Mouse (Mus musculus) heart, embryonic 12.5 days (tissue): ENCODE data around the gene Zbtb7b. TPM values are rescaled to one million over a fixed set of nuclear protein-coding genes. Genes with fewer than 3 reads are reported as not detected.

Source experiments
- ATAC-seq: fragments of 200-750 bp; cut with Nextera tagmentation; 2 replicates; pipeline ENCODE4 v1.8.0; 2017; ENCODE audit warnings: moderate TSS enrichment, moderate library complexity; ENCODE audit not compliant: insufficient number of reproducible peaks, low FRiP score
- H3K27ac ChIP-seq: fragments of 300-500 bp; sonication (generic); 2 replicates; pipeline ENCODE4 v1.5.1; 2016; ENCODE audit warnings: mild to moderate bottlenecking, moderate library complexity; ENCODE audit not compliant: poor library complexity, severe bottlenecking
- H3K27me3 ChIP-seq: fragments of 300-500 bp; sonication (generic); replicated peaks from 2 replicates; pipeline ENCODE4 v1.6.1; 2016; ENCODE audit warnings: mild to moderate bottlenecking, moderate library complexity
- H3K36me3 ChIP-seq: fragments of 300-500 bp; sonication (generic); 2 replicates; pipeline ENCODE4 v1.6.1; 2016; ENCODE audit warnings: mild to moderate bottlenecking, moderate library complexity
- H3K4me1 ChIP-seq: fragments of 300-500 bp; sonication (generic); replicated peaks from 2 replicates; pipeline ENCODE4 v1.6.1; 2016; ENCODE audit warnings: mild to moderate bottlenecking
- H3K4me2 ChIP-seq: fragments of 300-500 bp; sonication (generic); 2 replicates; pipeline ENCODE4 v1.6.1; 2016; ENCODE audit warnings: mild to moderate bottlenecking, moderate library complexity
- H3K4me3 ChIP-seq: fragments of 300-500 bp; sonication (generic); 2 replicates; pipeline ENCODE4 v1.5.1; 2016; ENCODE audit warnings: mild to moderate bottlenecking
- H3K9ac ChIP-seq: fragments of 300-500 bp; sonication (generic); 2 replicates; pipeline ENCODE4 v1.6.1; 2016; ENCODE audit warnings: mild to moderate bottlenecking, moderate library complexity
- H3K9me3 ChIP-seq: fragments of 300-500 bp; sonication (generic); replicated peaks from 2 replicates; pipeline ENCODE4 v1.6.1; 2016; ENCODE audit warnings: mild to moderate bottlenecking, moderate library complexity
- WGBS: fragments of 180-500 bp; shearing (Covaris S2); methylation state at CpG from one replicate; pipeline ENCODE4 v1.1.7; 2016; 5-methylcytosine and 5-hydroxymethylcytosine counted together
- polyA plus RNA-seq: library from polyadenylated mRNA; unstranded; fragments of >200 nt; fragmentation: Nextera tagmentation; extraction: Ambion mirVana; gene quantifications from 2 replicates; pipeline ENCODE4 v1.2.1, GENCODE M21; 2016

The Zbtb7b gene
- polyA plus RNA-seq, 1 experiment from 2014 or later, result 1.6 TPM

DNA sequence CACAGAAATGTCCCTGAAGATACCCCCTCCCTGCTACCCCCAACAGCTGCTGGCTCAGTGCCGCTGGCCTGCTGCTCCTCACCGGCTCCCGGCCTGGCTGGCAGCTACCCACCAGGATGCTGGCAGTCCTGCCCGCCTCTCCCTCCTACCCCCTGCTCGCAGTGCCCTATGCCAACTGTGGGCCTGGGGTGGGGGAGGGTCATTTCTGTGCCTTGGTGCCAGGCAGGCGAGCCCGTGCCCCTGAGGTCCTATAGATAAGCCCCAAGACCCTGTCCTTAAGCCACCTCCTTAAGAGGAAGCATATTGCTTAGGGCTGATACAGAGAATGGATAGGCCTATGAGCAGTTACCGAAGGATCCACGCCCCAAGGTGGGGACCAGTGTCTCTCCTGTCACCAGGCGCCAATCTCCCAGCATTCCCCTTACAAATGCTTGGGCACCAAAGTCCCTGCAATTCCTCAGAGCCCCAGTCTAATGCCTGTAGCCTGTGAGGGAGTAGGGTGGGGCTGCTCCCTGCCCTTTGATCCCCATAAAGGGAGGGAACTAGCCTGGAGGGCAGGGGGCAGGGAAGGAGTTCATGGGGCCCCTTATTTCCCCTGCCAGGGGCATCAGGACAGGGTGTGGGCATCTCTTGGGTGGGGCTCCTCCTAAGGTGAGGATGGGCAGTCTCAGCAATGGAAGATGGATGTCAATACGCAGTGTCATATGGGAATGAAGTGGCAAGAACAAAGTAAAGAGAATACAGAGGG is 6.3 kb downstream of the Zbtb7b start:
- Histone ChIP-seq H3K27ac (no peak overlapping the region), H3K4me3 (no peak overlapping the region), H3K9ac (no peak overlapping the region), H3K27me3 (no peaks in the 10 kb centered on the region), H3K9me3 (no peaks in the 10 kb centered on the region), H3K4me2 (no peak overlapping the region), H3K36me3 (no peaks in the 10 kb centered on the region), H3K4me1 (peaks cover 40% of the 10 kb centered on the region)
- 77% methylated on average over 11 of the region's 11 CpGs for WGBS
- no peak for ATAC-seq

DNA sequence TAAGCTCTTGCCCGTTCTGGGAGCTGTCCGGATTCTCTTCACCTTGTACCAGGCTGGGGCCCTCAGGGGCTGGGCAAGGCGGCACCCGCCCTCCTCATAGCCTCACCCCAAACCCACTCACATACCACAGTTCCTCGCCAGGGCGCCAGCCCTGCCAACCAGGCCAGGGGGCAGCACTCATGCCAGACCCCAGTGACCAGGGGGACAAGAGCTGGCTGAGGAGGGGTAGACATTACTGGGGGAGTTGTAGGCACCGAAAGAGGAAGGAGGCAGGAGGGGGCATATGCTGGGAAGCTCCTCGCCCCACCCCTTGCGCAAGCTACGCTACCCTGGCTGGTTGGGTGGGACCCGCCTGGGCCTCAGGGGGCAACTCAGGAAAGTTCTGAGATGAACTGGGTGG is 6.9 kb downstream of the Zbtb7b start:
- WGBS, result 87% methylated on average over 11 of the region's 11 CpGs
- no peak for ATAC-seq
- no peaks in the 10 kb centered on the region for H3K36me3 ChIP-seq
- H3K9me3 ChIP-seq, result no peaks in the 10 kb centered on the region
- H3K27me3 ChIP-seq, result no peaks in the 10 kb centered on the region
- H3K4me1 ChIP-seq, result peaks cover 40% of the 10 kb centered on the region
- H3K4me2 ChIP-seq, result no peak overlapping the region
- H3K4me3 ChIP-seq, result no peak overlapping the region
- no peak overlapping the region for H3K27ac ChIP-seq
- H3K9ac ChIP-seq, result peak overlapping the region; percentile 11; the same call in 1 of the 2 replicates

DNA sequence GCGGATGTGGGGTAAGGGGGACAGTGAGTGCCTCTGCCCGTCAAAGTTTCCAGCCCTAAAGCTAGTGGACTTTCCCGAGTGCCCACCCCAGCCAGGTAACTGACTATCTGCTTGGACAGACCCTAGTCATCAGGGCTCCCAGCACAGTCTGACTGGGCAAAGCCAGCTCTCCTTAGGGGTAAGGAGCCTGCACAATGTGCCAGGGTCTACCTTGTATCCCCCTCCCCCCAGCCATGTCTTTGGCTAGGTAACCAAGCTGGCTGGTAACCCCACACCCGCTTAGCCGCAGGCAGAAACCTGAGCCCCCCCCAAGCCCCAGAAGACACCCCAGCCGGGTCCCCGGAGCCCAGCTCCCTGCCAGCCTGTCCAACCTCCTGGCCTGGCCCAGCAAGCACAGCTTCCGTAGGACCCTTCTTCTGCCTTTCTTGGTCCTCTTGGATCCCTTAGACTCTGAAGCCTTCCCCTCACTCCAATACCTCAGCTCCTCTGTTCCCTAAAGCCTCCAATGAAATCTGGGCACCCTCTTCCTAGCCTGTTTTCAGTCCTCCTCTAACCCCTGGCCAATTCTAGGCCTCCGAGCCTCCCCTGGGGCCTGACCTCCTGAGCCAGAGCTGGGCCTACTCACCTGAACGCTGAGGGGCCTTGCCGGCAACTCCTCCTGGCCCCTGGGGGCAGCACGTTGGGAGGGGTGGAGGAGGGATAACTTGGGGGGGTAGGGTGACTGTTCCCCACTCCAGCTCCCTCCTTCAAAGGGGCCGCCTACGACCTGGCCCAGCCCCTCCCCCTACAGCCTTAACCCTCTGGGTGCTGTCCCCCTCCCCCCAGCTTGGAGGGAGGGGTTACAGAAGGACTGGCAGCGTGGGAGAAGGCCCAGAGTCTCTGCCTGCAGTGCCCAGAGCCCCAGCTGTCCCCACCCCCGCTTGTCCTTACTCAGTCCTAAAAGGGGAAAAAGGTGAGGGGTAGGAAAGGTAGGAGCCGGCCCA is 7.8 kb downstream of the Zbtb7b start:
- Histone ChIP-seq H3K4me1 (peaks cover 38% of the 10 kb centered on the region), H3K27ac (no peak overlapping the region), H3K27me3 (no peaks in the 10 kb centered on the region), H3K4me3 (no peak overlapping the region), H3K4me2 (no peak overlapping the region; the same call in 1 of the 2 replicates), H3K36me3 (no peaks in the 10 kb centered on the region), H3K9me3 (no peaks in the 10 kb centered on the region), H3K9ac (no peak overlapping the region; the same call in 1 of the 2 replicates)
- no peak for ATAC-seq
- WGBS, result 61% methylated on average over 17 of the region's 17 CpGs

DNA sequence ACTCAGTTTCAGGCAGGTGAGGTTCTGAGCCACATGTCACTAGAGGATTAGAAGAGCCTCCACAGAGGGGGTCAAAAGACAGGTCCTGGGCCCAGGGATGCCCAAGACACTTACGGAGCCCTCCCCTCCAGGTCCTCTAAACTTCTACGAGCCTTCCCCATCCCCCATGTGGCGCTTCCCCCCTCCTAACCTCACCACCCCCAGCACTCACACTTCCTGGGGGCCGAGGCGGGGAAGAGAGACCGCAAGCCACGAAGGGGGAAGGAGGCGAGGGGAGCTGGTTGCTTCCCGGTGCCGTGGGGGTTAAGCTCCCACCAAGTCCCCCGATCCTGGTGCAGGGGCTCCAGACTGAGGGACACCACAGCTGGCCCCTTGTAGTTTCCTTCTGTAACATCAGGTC is 9.1 kb downstream of the Zbtb7b start:
- Histone ChIP-seq H3K9ac (no peak overlapping the region), H3K4me3 (no peak overlapping the region), H3K4me2 (no peak overlapping the region), H3K9me3 (no peaks in the 10 kb centered on the region), H3K27me3 (no peaks in the 10 kb centered on the region), H3K27ac (no peak overlapping the region), H3K4me1 (peaks cover 25% of the 10 kb centered on the region), H3K36me3 (peaks cover 9% of the 10 kb centered on the region)
- no peak for ATAC-seq
- WGBS, result 51% methylated on average over 11 of the region's 11 CpGs

DNA sequence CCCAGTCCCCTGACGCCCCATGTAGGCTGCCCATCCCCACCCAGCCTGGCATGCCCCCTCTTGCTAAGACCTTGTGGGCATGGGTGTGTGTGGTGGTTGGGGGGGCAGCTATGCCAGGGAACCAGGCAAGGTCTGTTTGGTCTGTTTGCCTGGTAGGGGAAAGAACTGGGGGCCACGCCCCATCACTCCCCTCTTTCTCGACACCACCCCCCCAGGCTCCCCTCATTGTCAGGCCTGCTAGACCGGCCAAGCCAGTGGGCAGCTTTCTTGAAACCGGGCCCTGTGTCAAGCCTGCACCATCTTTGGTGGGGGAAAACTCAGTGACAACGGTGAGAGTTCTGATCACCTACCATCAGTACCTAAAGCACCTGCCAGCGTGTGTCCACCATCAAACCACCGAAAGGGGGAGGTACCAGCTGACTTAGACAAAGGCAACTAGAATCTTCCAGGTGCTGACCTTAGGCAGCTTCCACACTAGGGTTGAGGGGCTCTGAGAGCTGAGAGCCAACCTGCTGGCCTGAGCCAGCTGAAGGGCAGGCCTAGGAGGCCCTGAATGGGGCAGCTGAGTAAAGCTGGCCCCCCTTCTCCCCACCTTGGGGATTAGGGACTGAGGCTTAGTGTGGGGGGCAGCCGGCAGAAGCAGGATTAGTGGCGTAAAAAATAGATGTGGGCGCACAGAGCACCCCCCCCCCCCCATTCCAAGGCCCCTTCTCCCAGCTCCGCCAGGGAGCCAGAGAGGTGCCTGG is 10.1 kb downstream of the Zbtb7b start:
- ATAC-seq, result no peak
- 74% methylated on average over 11 of the region's 12 CpGs for WGBS
- Histone ChIP-seq H3K9me3 (no peaks in the 10 kb centered on the region), H3K4me3 (no peak overlapping the region), H3K9ac (no peak overlapping the region), H3K4me2 (no peak overlapping the region), H3K27ac (no peak overlapping the region), H3K27me3 (no peaks in the 10 kb centered on the region), H3K4me1 (peaks cover 16% of the 10 kb centered on the region), H3K36me3 (peaks cover 18% of the 10 kb centered on the region)

DNA sequence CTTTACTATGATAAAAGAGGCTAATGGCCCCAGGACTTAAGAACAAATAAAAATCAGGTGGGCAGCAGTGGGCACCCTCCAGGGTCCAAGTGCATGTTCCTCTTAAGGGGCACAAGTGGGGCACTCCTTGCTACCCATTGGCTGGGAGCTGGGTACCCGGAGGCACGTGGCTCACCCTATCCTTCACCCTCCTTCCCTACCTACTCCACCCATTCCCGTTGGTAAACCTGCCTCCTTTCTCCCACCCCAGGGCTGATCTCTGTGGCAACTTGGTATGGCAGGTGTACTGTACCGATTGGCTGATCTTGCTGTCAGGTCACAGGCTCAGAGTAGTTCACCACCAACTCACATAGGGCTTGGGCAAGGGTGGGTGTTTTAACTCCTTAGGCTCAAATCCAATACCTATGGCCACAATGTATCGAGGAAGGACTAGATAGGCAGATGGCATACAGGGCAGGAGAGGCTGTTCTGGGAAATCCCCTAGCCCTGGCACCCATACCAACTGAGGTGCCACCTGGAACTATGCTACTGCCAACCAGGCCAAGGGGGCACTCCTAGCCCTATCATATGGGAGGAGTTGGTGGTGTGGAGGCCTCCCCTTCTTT is 10.8 kb downstream of the Zbtb7b start:
- no peak overlapping the region for H3K9ac ChIP-seq
- H3K9me3 ChIP-seq, result no peaks in the 10 kb centered on the region
- no peaks in the 10 kb centered on the region for H3K27me3 ChIP-seq
- no peak overlapping the region for H3K4me3 ChIP-seq
- H3K4me1 ChIP-seq, result peaks cover 14% of the 10 kb centered on the region
- no peak for ATAC-seq
- 86% methylated on average over 5 of the region's 5 CpGs for WGBS
- no peak overlapping the region for H3K27ac ChIP-seq
- H3K4me2 ChIP-seq, result no peak overlapping the region
- H3K36me3 ChIP-seq, result peaks cover 23% of the 10 kb centered on the region

DNA sequence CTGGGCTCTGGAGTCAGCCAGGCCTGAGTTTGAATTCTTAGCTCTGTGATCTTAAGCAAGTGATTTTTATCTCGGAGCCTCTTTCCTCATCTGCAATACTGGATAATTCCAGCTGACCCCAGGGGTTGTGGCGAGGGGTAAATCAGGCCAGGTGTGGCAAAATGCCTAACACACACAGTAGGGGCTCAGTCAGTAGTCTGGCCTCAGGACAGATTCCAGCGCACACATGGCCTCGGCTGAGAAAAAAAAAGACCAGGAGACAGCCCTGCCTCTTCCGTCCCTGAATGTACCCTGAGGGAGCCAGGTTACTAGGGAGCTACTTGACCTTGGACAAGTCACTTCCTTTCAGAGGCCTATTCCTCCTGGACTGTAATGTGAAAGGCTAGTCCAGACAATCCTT is 11.6 kb downstream of the Zbtb7b start:
- Histone ChIP-seq H3K36me3 (peaks cover 23% of the 10 kb centered on the region), H3K4me2 (no peak overlapping the region), H3K9ac (no peak overlapping the region), H3K4me1 (peaks cover 21% of the 10 kb centered on the region), H3K27me3 (no peaks in the 10 kb centered on the region), H3K4me3 (no peak overlapping the region), H3K9me3 (no peaks in the 10 kb centered on the region), H3K27ac (no peak overlapping the region)
- WGBS, result 77% methylated on average over 5 of the region's 5 CpGs
- no peak for ATAC-seq

DNA sequence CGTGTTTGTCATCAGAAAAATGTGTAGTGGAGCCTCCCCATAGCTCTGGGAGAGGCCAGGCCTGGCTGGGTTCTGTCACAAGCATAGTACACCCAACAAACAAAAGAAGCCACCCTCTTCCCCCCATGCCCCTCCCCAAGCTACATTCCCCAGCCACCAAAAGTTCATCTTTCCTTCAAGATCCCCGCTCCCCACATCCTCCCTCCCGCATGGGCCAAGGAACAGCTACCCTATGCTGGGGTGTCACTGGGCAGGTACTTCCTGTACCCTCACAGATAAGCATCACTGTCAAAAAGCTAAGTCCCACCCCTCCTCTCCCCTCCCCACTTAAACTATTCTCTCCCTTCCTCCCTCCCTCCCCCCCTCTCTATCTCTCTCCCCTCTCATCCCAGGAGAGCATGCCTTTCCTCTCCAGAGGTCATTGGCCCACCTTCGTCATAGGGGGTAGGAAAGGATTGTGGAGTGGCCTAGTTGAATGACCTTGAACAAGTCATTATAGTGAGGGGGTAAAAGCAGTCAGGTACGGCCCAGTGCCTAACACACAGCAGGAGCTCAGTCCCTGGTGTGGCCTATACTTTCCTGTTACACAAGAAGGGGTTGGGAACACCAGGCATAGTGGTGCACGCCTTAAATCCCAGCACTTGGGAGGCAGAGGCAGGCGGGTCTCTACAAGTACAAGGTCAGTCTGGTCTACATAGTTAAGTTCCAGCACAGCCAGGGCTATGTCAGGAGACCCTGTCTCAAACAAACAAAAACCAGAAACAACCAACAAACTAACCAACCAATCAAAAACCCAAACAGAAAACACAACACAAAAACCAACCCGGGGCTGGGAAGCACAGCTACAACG is 12.3 kb downstream of the Zbtb7b start:
- H3K9me3 ChIP-seq, result no peaks in the 10 kb centered on the region
- H3K9ac ChIP-seq, result no peak overlapping the region
- peaks cover 28% of the 10 kb centered on the region for H3K4me1 ChIP-seq
- peaks cover 23% of the 10 kb centered on the region for H3K36me3 ChIP-seq
- H3K27ac ChIP-seq, result no peak overlapping the region
- ATAC-seq, result no peak
- 81% methylated on average over 9 of the region's 9 CpGs for WGBS
- H3K4me2 ChIP-seq, result no peak overlapping the region
- H3K4me3 ChIP-seq, result no peak overlapping the region
- H3K27me3 ChIP-seq, result no peaks in the 10 kb centered on the region

DNA sequence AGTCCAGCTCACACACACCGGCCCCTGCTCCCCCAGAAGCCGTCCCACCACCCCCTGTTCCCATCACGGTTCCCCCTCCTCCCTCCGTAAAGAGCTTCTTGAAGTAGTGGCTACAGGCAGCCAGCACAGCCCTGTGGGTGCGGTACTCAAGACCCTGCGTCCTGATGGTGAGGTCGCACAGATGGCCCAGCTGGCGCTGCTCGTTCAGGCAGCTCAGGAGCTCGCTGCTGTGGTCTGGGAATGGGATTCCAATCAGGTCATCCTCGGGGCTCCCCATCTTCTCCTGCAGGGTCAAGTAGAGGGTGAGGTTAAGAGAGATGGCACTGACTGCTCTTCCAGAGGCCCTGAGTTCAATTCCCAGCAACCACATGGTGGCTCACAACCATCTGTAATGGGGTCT is 13.3 kb downstream of the Zbtb7b start:
- Histone ChIP-seq H3K9me3 (no peaks in the 10 kb centered on the region), H3K27ac (no peak overlapping the region), H3K9ac (no peak overlapping the region), H3K4me3 (no peak overlapping the region), H3K4me2 (no peak overlapping the region), H3K27me3 (no peaks in the 10 kb centered on the region), H3K4me1 (peaks cover 27% of the 10 kb centered on the region), H3K36me3 (peaks cover 23% of the 10 kb centered on the region)
- ATAC-seq, result no peak
- WGBS, result 81% methylated on average over 11 of the region's 11 CpGs

DNA sequence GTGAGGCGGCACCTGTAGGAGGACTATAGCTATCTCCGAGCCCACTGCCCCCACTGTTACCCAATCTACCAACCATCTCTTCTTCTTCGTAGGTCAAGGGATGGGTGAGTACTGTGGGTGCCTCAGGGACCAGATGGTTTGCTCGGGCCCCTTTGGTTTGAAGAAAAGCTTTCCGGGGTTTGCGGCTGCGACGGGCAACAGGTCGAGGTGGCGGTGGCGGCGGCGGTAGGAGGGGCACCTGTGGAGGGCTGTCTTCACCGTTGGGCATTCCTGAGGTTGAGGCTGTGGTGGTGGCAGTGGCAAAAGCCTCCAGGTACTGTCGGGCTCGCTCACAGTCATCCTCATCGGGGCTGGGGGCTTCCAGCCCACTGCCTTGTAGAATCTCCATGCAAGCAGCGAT is 13.9 kb downstream of the Zbtb7b start:
- no peak for ATAC-seq
- Histone ChIP-seq H3K27ac (no peak overlapping the region), H3K4me3 (no peak overlapping the region), H3K9me3 (no peaks in the 10 kb centered on the region), H3K9ac (no peak overlapping the region), H3K4me1 (peaks cover 27% of the 10 kb centered on the region), H3K27me3 (no peaks in the 10 kb centered on the region), H3K36me3 (peaks cover 23% of the 10 kb centered on the region), H3K4me2 (no peak overlapping the region)
- 93% methylated on average over 18 of the region's 18 CpGs for WGBS
